Mouse (Mus musculus) forebrain, embryonic 14.5 days (tissue): Measurements from ENCODE around the gene Rimbp2. TPM values are rescaled to one million over a fixed set of nuclear protein-coding genes. Genes with fewer than 3 reads are reported as not detected.
"Not testable (repeated sequence)": the region's sequence is repeated elsewhere in the genome, so short reads cannot be mapped to it uniquely, and the experiment has no call there.

Source experiments
- ATAC-seq: fragments of 200-750 bp; cut with Nextera tagmentation; 2 replicates; pipeline ENCODE4 v1.8.0; 2017; ENCODE audit warnings: mild to moderate bottlenecking, moderate library complexity
- DNase-seq: peaks from one replicate; pipeline ENCODE4 v3.0.0-alpha.2; 2015; ENCODE audit warnings: low spot score
- H3K27ac ChIP-seq: fragments of 300-500 bp; sonication (generic); 2 replicates; pipeline ENCODE4 v1.5.1; 2014; ENCODE audit warnings: low read depth, mild to moderate bottlenecking, control low read depth, low read length, moderate library complexity
- H3K27me3 ChIP-seq: fragments of 300-500 bp; sonication (generic); replicated peaks from 2 replicates; pipeline ENCODE4 v1.6.1; 2014; ENCODE audit warnings: low read length, control low read depth, mixed read lengths; ENCODE audit not compliant: control insufficient read depth, insufficient read depth
- H3K36me3 ChIP-seq: fragments of 300-500 bp; sonication (generic); 2 replicates; pipeline ENCODE4 v1.6.1; 2014; ENCODE audit warnings: low read length, control low read depth; ENCODE audit not compliant: control insufficient read depth, insufficient read depth
- H3K4me1 ChIP-seq: fragments of 300-500 bp; sonication (generic); 2 replicates; pipeline ENCODE4 v1.6.1; 2014; ENCODE audit warnings: antibody characterized with exemption, low read length, control low read depth; ENCODE audit not compliant: control insufficient read depth, insufficient read depth
- H3K4me2 ChIP-seq: fragments of 300-500 bp; sonication (generic); 2 replicates; pipeline ENCODE4 v1.6.1; 2014; ENCODE audit warnings: mild to moderate bottlenecking, control low read depth, low read length
- H3K4me3 ChIP-seq: fragments of 300-500 bp; sonication (generic); 2 replicates; pipeline ENCODE4 v1.5.1; 2014; ENCODE audit warnings: low read depth, low read length, control low read depth
- H3K9ac ChIP-seq: fragments of 300-500 bp; sonication (generic); 2 replicates; pipeline ENCODE4 v1.6.1; 2014; ENCODE audit warnings: mild to moderate bottlenecking, low read length, control low read depth, moderate library complexity
- H3K9me3 ChIP-seq: fragments of 300-500 bp; sonication (generic); replicated peaks from 2 replicates; pipeline ENCODE4 v1.6.1; 2016; ENCODE audit warnings: low read length, control low read depth, mixed read lengths; ENCODE audit not compliant: control insufficient read depth
- WGBS: fragments of 180-500 bp; shearing (Covaris S2); extraction: QIAGEN DNeasy Blood & Tissue Kit; methylation state at CpG from one replicate; pipeline ENCODE4 v1.1.7; 2014; 5-methylcytosine and 5-hydroxymethylcytosine counted together
- polyA plus RNA-seq: library from polyadenylated mRNA; unstranded; fragments of >200 nt; fragmentation: Nextera tagmentation; extraction: Ambion mirVana; gene quantifications from 2 replicates; pipeline ENCODE4 v1.2.1, GENCODE M21; 2014

Rimbp2 gene
- polyA plus RNA-seq, 1 experiment from 2014 or later = 2.2 TPM

DNA sequence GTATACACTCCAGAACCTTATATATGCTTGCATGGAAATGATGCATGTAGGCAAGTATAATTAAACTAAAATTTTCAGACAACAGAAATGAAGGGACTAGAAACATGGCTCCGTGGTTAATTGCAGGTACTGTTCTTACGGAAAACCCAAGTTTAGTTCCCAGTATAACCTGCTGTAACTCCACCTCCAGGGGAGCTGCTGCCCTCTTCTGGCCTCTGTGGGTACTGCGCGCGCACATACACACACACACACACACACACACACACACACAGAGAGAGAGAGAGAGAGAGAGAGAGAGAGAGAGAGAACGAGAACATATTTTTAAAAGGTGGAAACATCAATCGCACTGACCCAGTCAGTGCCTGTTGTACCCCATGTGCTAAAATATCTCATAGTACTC is 25.7 kb upstream of the Rimbp2 start:
- no peak for ATAC-seq
- Histone ChIP-seq H3K9me3 (no peaks in the 10 kb centered on the region), H3K4me1 (no peaks in the 10 kb centered on the region), H3K4me2 (no peak overlapping the region), H3K4me3 (no peak overlapping the region), H3K36me3 (no peaks in the 10 kb centered on the region), H3K27me3 (no peaks in the 10 kb centered on the region), H3K9ac (no peak overlapping the region), H3K27ac (no peak overlapping the region)
- WGBS = 97% methylated on average over 7 of the region's 7 CpGs
- no peak for DNase-seq

DNA sequence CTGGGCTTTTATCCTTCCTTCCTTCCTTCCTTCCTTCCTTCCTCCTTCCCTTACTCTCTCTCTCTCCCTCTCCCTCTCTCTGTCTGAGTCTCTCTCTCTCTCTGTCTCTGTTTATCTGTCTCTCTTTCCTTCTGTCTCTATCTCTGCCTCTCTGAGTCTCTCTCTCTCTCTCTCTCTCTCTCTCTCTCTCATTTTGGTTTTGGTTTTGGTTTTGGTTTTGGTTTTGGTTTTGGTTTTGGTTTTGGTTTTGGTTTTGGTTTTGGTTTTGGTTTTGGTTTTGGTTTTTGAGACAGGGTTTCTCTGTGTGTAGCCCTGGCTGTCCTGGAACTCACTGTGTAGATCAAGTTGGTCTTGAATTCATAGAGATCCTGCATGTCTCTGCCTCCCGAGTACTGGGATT is 24.2 kb upstream of the Rimbp2 start:
- H3K9ac ChIP-seq, H3K27me3 ChIP-seq, H3K4me3 ChIP-seq, DNase-seq, H3K4me1 ChIP-seq, H3K36me3 ChIP-seq, ATAC-seq, H3K9me3 ChIP-seq, H3K27ac ChIP-seq, H3K4me2 ChIP-seq: not testable (repeated sequence)
- 91% methylated on average over 1 of the region's 1 CpGs for WGBS

DNA sequence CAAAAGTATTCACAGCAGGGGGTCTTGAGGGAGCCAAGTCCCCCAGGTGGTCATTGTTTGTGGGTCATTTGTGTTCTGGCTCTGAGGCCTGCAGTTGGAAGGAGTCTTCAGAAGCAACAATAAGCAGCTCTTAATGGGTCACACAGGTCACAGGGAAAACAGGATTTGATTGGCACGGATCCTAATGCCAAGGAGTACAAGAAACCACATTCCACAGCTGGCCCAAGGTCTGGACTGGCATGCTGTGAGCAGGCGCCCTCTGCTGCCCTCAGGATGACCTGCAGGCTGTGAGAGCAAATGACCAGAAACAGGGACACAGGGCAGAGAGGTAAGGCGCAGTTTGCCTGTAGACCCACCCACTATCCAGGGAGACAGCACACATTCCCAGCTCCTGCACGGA is 23.0 kb upstream of the Rimbp2 start:
- ATAC-seq = no peak
- no peaks in the 10 kb centered on the region for H3K9me3 ChIP-seq
- no peaks in the 10 kb centered on the region for H3K27me3 ChIP-seq
- H3K4me3 ChIP-seq = no peak overlapping the region
- peak; percentile 51 for DNase-seq
- H3K4me1 ChIP-seq = no peaks in the 10 kb centered on the region
- no peak overlapping the region for H3K27ac ChIP-seq
- 8% methylated on average over 4 of the region's 4 CpGs for WGBS
- H3K4me2 ChIP-seq = no peak overlapping the region
- H3K36me3 ChIP-seq = no peaks in the 10 kb centered on the region
- no peak overlapping the region for H3K9ac ChIP-seq

DNA sequence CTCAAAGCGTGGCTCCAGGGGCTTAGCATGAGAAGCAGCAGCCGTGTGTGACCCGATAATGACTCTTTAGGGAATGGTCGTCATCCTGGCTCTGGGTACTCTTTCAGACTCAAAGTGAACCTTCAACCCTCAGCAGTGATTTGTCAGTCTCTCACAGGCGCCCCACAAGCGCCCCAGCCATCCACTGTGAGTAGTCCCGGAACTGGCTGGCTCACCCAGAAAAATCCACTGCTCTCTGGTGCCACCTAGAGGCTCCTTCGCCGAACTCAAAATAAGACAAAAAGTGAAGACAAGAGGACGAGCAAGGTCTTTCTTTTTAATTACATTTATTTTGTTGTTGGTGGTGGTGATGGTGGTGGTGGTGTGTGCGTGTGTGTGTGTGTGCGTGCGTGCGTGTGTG is 18.0 kb upstream of the Rimbp2 start:
- ATAC-seq (peak; percentile 57; the same call in 1 of the 2 replicates), DNase-seq (peak; percentile 86)
- Histone ChIP-seq H3K27ac (no peak overlapping the region), H3K36me3 (no peaks in the 10 kb centered on the region), H3K9ac (peak overlapping the region; percentile 1; the same call in 1 of the 2 replicates), H3K27me3 (no peaks in the 10 kb centered on the region), H3K9me3 (no peaks in the 10 kb centered on the region), H3K4me1 (no peaks in the 10 kb centered on the region), H3K4me3 (no peak overlapping the region), H3K4me2 (peak overlapping the region; percentile 6; the same call in 1 of the 2 replicates)
- 17% methylated on average over 14 of the region's 14 CpGs for WGBS

DNA sequence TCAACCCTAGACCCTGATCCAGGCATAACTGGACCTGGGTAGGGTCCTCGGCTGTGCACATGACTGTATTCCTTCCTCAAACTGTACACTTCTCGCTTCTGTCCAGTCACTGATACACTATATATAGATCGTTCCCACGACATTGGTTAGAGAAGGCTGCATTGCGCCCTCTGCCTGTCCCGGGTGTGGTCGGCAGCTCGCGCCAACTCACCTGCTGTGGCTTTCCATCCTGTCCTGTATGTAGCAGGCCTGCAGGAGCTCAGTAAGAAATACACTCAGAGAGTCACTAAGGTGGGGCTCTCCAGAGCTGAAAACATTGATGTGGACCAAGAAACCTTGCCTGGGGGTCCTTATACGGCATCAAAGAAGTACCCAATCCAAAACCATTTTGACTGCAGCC is 17.6 kb upstream of the Rimbp2 start:
- no peaks in the 10 kb centered on the region for H3K9me3 ChIP-seq
- ATAC-seq = no peak
- H3K36me3 ChIP-seq = no peaks in the 10 kb centered on the region
- H3K4me3 ChIP-seq = no peak overlapping the region
- 72% methylated on average over 10 of the region's 10 CpGs for WGBS
- peak overlapping the region; percentile 6; the same call in 1 of the 2 replicates for H3K4me2 ChIP-seq
- DNase-seq = no peak
- H3K27me3 ChIP-seq = no peaks in the 10 kb centered on the region
- H3K4me1 ChIP-seq = no peaks in the 10 kb centered on the region
- peak overlapping the region; percentile 1; the same call in 1 of the 2 replicates for H3K9ac ChIP-seq
- no peak overlapping the region for H3K27ac ChIP-seq

DNA sequence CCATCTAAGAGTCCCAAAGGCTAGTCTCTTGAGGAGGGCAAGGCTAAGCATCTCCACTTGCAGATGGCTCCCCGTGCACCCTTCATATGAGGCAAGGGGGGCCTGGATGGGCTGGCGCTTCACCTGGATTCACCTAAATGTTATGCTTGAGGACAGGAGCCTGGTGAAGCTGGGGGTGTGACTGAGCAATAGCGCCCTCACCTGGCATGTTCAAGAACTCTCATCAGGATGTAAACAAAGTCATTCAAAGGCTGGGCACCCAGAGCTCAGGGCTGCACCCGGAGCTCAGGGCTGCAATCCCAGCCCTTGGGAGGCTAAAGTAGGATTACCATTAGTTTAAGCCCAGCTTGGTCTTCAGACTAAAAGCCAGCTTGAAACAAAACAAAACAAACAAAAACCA is 11.1 kb upstream of the Rimbp2 start:
- 51% methylated on average over 4 of the region's 4 CpGs for WGBS
- no peak overlapping the region for H3K4me2 ChIP-seq
- H3K36me3 ChIP-seq = no peaks in the 10 kb centered on the region
- ATAC-seq (no peak), DNase-seq (no peak)
- no peak overlapping the region for H3K9ac ChIP-seq
- H3K27ac ChIP-seq = no peak overlapping the region
- H3K9me3 ChIP-seq = peaks cover 7% of the 10 kb centered on the region; the same call in 1 of the 2 replicates
- no peak overlapping the region for H3K4me3 ChIP-seq
- no peaks in the 10 kb centered on the region for H3K27me3 ChIP-seq
- no peaks in the 10 kb centered on the region for H3K4me1 ChIP-seq

DNA sequence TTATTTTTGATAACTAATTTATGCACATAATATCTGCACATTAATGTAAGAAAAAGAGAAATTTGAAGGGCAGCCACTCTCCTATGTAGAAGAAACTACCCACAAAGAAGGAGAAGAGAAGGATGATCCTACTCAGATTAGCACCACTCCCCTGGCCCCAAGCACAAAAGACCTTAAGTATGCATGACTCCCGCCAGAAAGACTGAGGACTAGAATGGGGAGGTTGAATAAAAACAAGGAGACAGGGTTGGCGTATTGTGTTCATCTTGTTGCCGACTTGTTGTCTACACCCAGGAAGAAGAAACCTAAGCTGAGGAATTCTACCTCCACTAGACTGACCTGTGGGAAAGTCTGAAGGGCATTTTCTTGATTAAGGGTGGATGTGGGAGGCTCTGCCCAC is 5.6 kb upstream of the Rimbp2 start:
- Histone ChIP-seq H3K9ac (no peak overlapping the region), H3K9me3 (peaks cover 7% of the 10 kb centered on the region; the same call in 1 of the 2 replicates), H3K4me2 (no peak overlapping the region), H3K4me1 (no peaks in the 10 kb centered on the region), H3K27me3 (no peaks in the 10 kb centered on the region), H3K36me3 (no peaks in the 10 kb centered on the region), H3K4me3 (no peak overlapping the region), H3K27ac (no peak overlapping the region)
- 79% methylated on average over 3 of the region's 3 CpGs for WGBS
- no peak for DNase-seq
- ATAC-seq = no peak

DNA sequence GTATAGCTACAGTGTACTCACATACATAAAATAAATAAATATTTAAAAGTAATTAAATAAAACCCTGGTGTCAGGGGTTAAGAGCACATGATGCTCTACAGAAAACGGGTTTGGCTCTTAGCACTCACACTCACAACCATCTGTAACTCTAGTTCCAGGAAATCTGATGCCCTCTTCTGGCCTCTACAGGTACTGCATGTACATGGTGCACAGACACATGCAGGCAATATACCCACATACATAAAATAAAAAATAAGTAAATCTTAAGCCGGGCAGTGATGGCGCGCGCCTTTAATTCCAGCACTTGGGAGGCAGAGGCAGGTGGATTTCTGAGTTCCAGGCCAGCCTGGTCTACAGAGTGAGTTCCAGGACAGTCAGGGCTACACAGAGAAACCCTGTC is 1.1 kb upstream of the Rimbp2 start:
- not testable (repeated sequence) for H3K4me3 ChIP-seq, H3K27me3 ChIP-seq, H3K36me3 ChIP-seq, H3K9ac ChIP-seq, H3K27ac ChIP-seq, H3K4me1 ChIP-seq, DNase-seq, H3K4me2 ChIP-seq, ATAC-seq, H3K9me3 ChIP-seq
- 85% methylated on average over 5 of the region's 5 CpGs for WGBS

DNA sequence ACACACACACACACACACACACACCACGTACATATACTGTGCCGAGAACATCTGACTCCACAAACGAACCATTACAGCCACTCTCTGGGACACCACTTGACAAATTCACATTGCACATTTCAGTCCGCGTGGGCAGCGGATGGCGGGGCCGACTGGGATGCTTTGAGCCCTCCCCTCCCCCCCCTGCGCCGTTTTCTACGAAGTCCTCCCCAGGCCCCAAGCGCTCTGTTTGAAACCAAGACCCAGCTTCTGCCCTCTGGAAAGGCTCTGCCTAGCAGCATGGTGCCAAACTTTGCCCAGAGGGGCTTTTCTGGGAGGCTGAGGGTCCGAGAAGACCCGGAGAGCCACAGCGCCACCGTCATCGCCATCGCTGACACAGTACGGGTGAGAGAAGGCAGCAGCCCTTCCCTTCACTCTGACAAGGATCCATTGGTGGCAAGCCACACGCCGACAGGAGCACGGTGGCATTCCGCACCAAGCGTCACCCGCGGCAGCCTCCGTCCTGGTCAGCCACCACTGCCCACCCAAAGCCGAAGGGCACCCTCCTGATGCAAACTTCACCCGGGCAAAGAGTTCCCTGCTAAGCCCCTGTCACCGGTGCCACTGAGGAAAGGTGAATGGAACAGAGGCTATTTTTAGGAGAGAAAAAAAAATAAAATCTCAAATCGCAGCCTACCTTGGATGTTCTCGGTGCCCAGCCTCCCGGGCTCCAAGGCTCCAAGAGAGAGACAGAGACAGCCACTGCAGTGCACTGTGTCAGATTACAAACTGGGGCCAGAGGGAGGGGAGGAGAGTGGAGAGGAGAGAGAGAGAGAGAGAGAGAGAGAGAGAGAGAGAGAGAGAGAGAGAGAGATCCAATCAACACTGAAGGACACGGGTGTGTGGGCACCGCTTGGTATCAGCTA is 743 bp downstream of the Rimbp2 start:
- WGBS = 1% methylated on average over 35 of the region's 35 CpGs
- Histone ChIP-seq H3K27me3 (0 out of 2 replicates have a peak, but pooled peaks cover 3% of the 10 kb centered on the region), H3K4me2 (peak overlapping the region; percentile 67), H3K4me1 (no peaks in the 10 kb centered on the region), H3K9ac (peak overlapping the region; percentile 67), H3K27ac (peak overlapping the region; percentile 53; the same call in 1 of the 2 replicates), H3K9me3 (no peaks in the 10 kb centered on the region), H3K36me3 (no peaks in the 10 kb centered on the region), H3K4me3 (peak overlapping the region; percentile 45)
- peak; percentile 63 for ATAC-seq
- DNase-seq = peak; percentile 52
